Mouse (Mus musculus) heart, embryonic 13.5 days (tissue): Measurements from ENCODE around the gene Zfp1. TPM values are rescaled to one million over a fixed set of nuclear protein-coding genes. Genes with fewer than 3 reads are reported as not detected.

Experiments used
- ATAC-seq: fragments of 200-750 bp; cut with Nextera tagmentation; 2 replicates; pipeline ENCODE4 v1.8.0; 2017; ENCODE audit warnings: moderate TSS enrichment; ENCODE audit not compliant: insufficient number of reproducible peaks, low FRiP score, low TSS enrichment; ENCODE audit errors: extremely low read depth
- H3K27ac ChIP-seq: fragments of 300-500 bp; sonication (generic); replicated peaks from 2 replicates; pipeline ENCODE4 v1.5.1; 2015; ENCODE audit warnings: moderate library complexity, mild to moderate bottlenecking, inconsistent platforms
- H3K27me3 ChIP-seq: fragments of 300-500 bp; sonication (generic); replicated peaks from 2 replicates; pipeline ENCODE4 v1.6.1; 2015; ENCODE audit warnings: mild to moderate bottlenecking, inconsistent platforms
- H3K36me3 ChIP-seq: fragments of 300-500 bp; sonication (generic); 2 replicates; pipeline ENCODE4 v1.6.1; 2015; ENCODE audit warnings: mild to moderate bottlenecking, inconsistent platforms
- H3K4me1 ChIP-seq: fragments of 300-500 bp; sonication (generic); 2 replicates; pipeline ENCODE4 v1.6.1; 2015; ENCODE audit warnings: inconsistent platforms
- H3K4me2 ChIP-seq: fragments of 300-500 bp; sonication (generic); 2 replicates; pipeline ENCODE4 v1.6.1; 2015; ENCODE audit warnings: inconsistent platforms, mild to moderate bottlenecking, moderate library complexity
- H3K4me3 ChIP-seq: fragments of 300-500 bp; sonication (generic); 2 replicates; pipeline ENCODE4 v1.5.1; 2015; ENCODE audit warnings: moderate library complexity, mild to moderate bottlenecking, inconsistent platforms
- H3K9ac ChIP-seq: fragments of 300-500 bp; sonication (generic); 2 replicates; pipeline ENCODE4 v1.6.1; 2015; ENCODE audit warnings: inconsistent platforms, mild to moderate bottlenecking, moderate library complexity
- H3K9me3 ChIP-seq: fragments of 300-500 bp; sonication (generic); 2 replicates; pipeline ENCODE4 v1.6.1; 2016; ENCODE audit warnings: inconsistent platforms
- WGBS: fragments of 180-500 bp; shearing (Covaris S2); methylation state at CpG from one replicate; pipeline ENCODE4 v1.1.7; 2015; ENCODE audit warnings: mixed read lengths; 5-methylcytosine and 5-hydroxymethylcytosine counted together
- polyA plus RNA-seq: library from polyadenylated mRNA; unstranded; fragments of >200 nt; fragmentation: Nextera tagmentation; extraction: Ambion mirVana; gene quantifications from 2 replicates; pipeline ENCODE4 v1.2.1, GENCODE M21; 2015

The Zfp1 gene
- polyA plus RNA-seq, 1 experiment from 2014 or later = 12.9 TPM

- H3K4me2 ChIP-seq = no peak overlapping the region
- H3K9me3 ChIP-seq = no peaks in the 10 kb centered on the region
- 63% methylated on average over 8 of the region's 8 CpGs for WGBS
- no peak overlapping the region for H3K4me3 ChIP-seq
- peaks cover 29% of the 10 kb centered on the region for H3K4me1 ChIP-seq
- no peak overlapping the region for H3K9ac ChIP-seq
- H3K36me3 ChIP-seq = peaks cover 29% of the 10 kb centered on the region
- no peak for ATAC-seq
- H3K27ac ChIP-seq = no peak overlapping the region
- no peaks in the 10 kb centered on the region for H3K27me3 ChIP-seq
Measured at GRCm38 (mm10) chr8:111626528-111626820, 16.7 kb upstream of the Zfp1 start.

- H3K27me3 ChIP-seq = no peaks in the 10 kb centered on the region
- no peak overlapping the region for H3K4me2 ChIP-seq
- no peak for ATAC-seq
- H3K27ac ChIP-seq = no peak overlapping the region
- no peak overlapping the region for H3K9ac ChIP-seq
- H3K9me3 ChIP-seq = no peaks in the 10 kb centered on the region
- H3K36me3 ChIP-seq = peaks cover 24% of the 10 kb centered on the region
- WGBS = 84% methylated on average over 14 of the region's 14 CpGs
- H3K4me3 ChIP-seq = no peak overlapping the region
- peaks cover 25% of the 10 kb centered on the region for H3K4me1 ChIP-seq
Measured at GRCm38 (mm10) chr8:111626933-111627332, 16.3 kb upstream of the Zfp1 start.

- Histone ChIP-seq H3K9me3 (no peaks in the 10 kb centered on the region), H3K4me2 (no peak overlapping the region), H3K9ac (no peak overlapping the region), H3K4me3 (no peak overlapping the region), H3K27me3 (no peaks in the 10 kb centered on the region), H3K36me3 (peaks cover 14% of the 10 kb centered on the region), H3K4me1 (peaks cover 25% of the 10 kb centered on the region), H3K27ac (no peak overlapping the region)
- WGBS = 93% methylated on average over 9 of the region's 9 CpGs
- ATAC-seq = no peak
Measured at GRCm38 (mm10) chr8:111627923-111628322, 15.3 kb upstream of the Zfp1 start.

GRCm38 (mm10) chr8:111628401-111628800 lies 14.8 kb upstream of the Zfp1 start:
- Histone ChIP-seq H3K27me3 (no peaks in the 10 kb centered on the region), H3K4me3 (no peak overlapping the region), H3K9me3 (no peaks in the 10 kb centered on the region), H3K9ac (no peak overlapping the region), H3K4me1 (peaks cover 25% of the 10 kb centered on the region), H3K4me2 (no peak overlapping the region), H3K27ac (no peak overlapping the region), H3K36me3 (peaks cover 9% of the 10 kb centered on the region)
- no peak for ATAC-seq
- WGBS = 94% methylated on average over 12 of the region's 12 CpGs

- no peak overlapping the region for H3K27ac ChIP-seq
- H3K9me3 ChIP-seq = no peaks in the 10 kb centered on the region
- no peak overlapping the region for H3K4me3 ChIP-seq
- H3K36me3 ChIP-seq = peaks cover 9% of the 10 kb centered on the region
- H3K27me3 ChIP-seq = no peaks in the 10 kb centered on the region
- H3K4me1 ChIP-seq = peaks cover 21% of the 10 kb centered on the region
- 87% methylated on average over 19 of the region's 19 CpGs for WGBS
- H3K4me2 ChIP-seq = no peak overlapping the region
- ATAC-seq = no peak
- H3K9ac ChIP-seq = no peak overlapping the region
Measured at GRCm38 (mm10) chr8:111628894-111629501, 14.2 kb upstream of the Zfp1 start.

GRCm38 (mm10) chr8:111630105-111630521 lies 13.1 kb upstream of the Zfp1 start, which contains the start of gene Ldhd:
Gene Ldhd (minus strand): TSS chr8:111630374.
- no peak for ATAC-seq
- 23% methylated on average over 13 of the region's 13 CpGs for WGBS
- Histone ChIP-seq H3K4me3 (peak within 1 kb of the TSS; percentile 50), H3K9ac (peak within 1 kb of the TSS; percentile 77), H3K4me2 (peak within 1 kb of the TSS; percentile 70), H3K27me3 (no peaks in the 10 kb centered on the region), H3K36me3 (peaks cover 9% of the 10 kb centered on the region), H3K27ac (no peak within 1 kb of the TSS), H3K9me3 (no peaks in the 10 kb centered on the region), H3K4me1 (peaks cover 10% of the 10 kb centered on the region)

- ATAC-seq = no peak
- Histone ChIP-seq H3K9me3 (no peaks in the 10 kb centered on the region), H3K27ac (no peak overlapping the region), H3K27me3 (no peaks in the 10 kb centered on the region), H3K4me1 (peaks cover 5% of the 10 kb centered on the region; the same call in 1 of the 2 replicates), H3K36me3 (peaks cover 9% of the 10 kb centered on the region), H3K9ac (no peak overlapping the region), H3K4me3 (no peak overlapping the region), H3K4me2 (no peak overlapping the region)
- WGBS = 88% methylated on average over 8 of the region's 8 CpGs
Measured at GRCm38 (mm10) chr8:111631589-111631988, 11.6 kb upstream of the Zfp1 start.

GRCm38 (mm10) chr8:111632976-111633375 lies 10.2 kb upstream of the Zfp1 start:
- no peak overlapping the region for H3K9ac ChIP-seq
- ATAC-seq = no peak
- WGBS = 88% methylated on average over 3 of the region's 3 CpGs
- no peaks in the 10 kb centered on the region for H3K27me3 ChIP-seq
- H3K4me3 ChIP-seq = no peak overlapping the region
- no peaks in the 10 kb centered on the region for H3K9me3 ChIP-seq
- no peak overlapping the region for H3K27ac ChIP-seq
- H3K36me3 ChIP-seq = peaks cover 9% of the 10 kb centered on the region
- H3K4me2 ChIP-seq = no peak overlapping the region
- peaks cover 5% of the 10 kb centered on the region; the same call in 1 of the 2 replicates for H3K4me1 ChIP-seq

- H3K27me3 ChIP-seq = no peaks in the 10 kb centered on the region
- H3K4me1 ChIP-seq = peaks cover 8% of the 10 kb centered on the region
- no peaks in the 10 kb centered on the region for H3K36me3 ChIP-seq
- H3K9ac ChIP-seq = no peak overlapping the region
- H3K9me3 ChIP-seq = no peaks in the 10 kb centered on the region
- no peak overlapping the region for H3K4me2 ChIP-seq
- ATAC-seq = no peak
- H3K27ac ChIP-seq = no peak overlapping the region
- H3K4me3 ChIP-seq = no peak overlapping the region
Measured at GRCm38 (mm10) chr8:111638086-111638485, 5.1 kb upstream of the Zfp1 start.

GRCm38 (mm10) chr8:111641064-111641463 lies 2.1 kb upstream of the Zfp1 start:
- Histone ChIP-seq H3K9ac (no peak overlapping the region), H3K4me1 (peaks cover 15% of the 10 kb centered on the region), H3K4me3 (no peak overlapping the region), H3K36me3 (no peaks in the 10 kb centered on the region), H3K9me3 (no peaks in the 10 kb centered on the region), H3K27me3 (no peaks in the 10 kb centered on the region), H3K27ac (no peak overlapping the region), H3K4me2 (no peak overlapping the region)
- WGBS = 92% methylated on average over 2 of the region's 2 CpGs
- ATAC-seq = no peak

- 20% methylated on average over 5 of the region's 5 CpGs for WGBS
- 0 out of 2 replicates have a peak, but pooled peaks cover 3% of the 10 kb centered on the region for H3K36me3 ChIP-seq
- no peak for ATAC-seq
Measured at GRCm38 (mm10) chr8:111642496-111642895, 705 bp upstream of the Zfp1 start.

GRCm38 (mm10) chr8:111642939-111643263 lies 300 bp upstream of the Zfp1 start:
- H3K9ac ChIP-seq = peak overlapping the region; percentile 85
- peak overlapping the region; percentile 97 for H3K27ac ChIP-seq
- 8% methylated on average over 5 of the region's 5 CpGs for WGBS
- H3K4me2 ChIP-seq = peak overlapping the region; percentile 83
- no peaks in the 10 kb centered on the region for H3K9me3 ChIP-seq
- 0 out of 2 replicates have a peak, but pooled peaks cover 3% of the 10 kb centered on the region for H3K36me3 ChIP-seq
- ATAC-seq = 0 out of 2 replicates have a peak, but pooled peaks have one; percentile 6
- H3K4me1 ChIP-seq = peaks cover 15% of the 10 kb centered on the region
- no peaks in the 10 kb centered on the region for H3K27me3 ChIP-seq
- peak overlapping the region; percentile 90 for H3K4me3 ChIP-seq

More at GRCm38 (mm10) chr8:111642496-111642895, 705 bp upstream of the Zfp1 start:
- H3K9me3 ChIP-seq = no peaks in the 10 kb centered on the region
- H3K4me1 ChIP-seq = peaks cover 15% of the 10 kb centered on the region
- peak overlapping the region; percentile 85 for H3K9ac ChIP-seq
- no peaks in the 10 kb centered on the region for H3K27me3 ChIP-seq
- peak overlapping the region; percentile 83 for H3K4me2 ChIP-seq
- peak overlapping the region; percentile 90 for H3K4me3 ChIP-seq
- peak overlapping the region; percentile 97 for H3K27ac ChIP-seq
